Mouse (Mus musculus): ENCODE data around the gene Clec2l.

Clec2l gene

DNA sequence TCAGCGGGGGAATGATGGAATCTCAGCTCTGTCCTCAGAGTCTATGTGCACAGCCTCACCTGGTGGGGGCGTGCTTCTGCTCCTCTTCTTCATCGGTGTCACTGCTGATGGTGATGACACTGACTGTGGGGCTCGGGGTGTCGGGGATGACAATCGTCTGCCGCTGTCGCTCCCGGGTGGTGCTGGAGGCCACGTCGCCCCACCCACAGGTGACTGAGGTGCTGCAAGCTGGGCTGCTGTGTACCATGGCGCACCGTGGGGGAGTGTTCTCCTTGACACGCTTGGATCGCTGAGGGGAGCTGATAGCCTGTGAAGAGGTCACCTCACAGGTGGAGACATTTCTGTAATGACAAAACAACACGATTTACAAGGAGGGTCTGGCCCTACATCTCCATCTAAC is 53.0 kb downstream of the Clec2l start:
- no peak for DNase-seq (ENCODE audit: low read depth, low spot score)

DNA sequence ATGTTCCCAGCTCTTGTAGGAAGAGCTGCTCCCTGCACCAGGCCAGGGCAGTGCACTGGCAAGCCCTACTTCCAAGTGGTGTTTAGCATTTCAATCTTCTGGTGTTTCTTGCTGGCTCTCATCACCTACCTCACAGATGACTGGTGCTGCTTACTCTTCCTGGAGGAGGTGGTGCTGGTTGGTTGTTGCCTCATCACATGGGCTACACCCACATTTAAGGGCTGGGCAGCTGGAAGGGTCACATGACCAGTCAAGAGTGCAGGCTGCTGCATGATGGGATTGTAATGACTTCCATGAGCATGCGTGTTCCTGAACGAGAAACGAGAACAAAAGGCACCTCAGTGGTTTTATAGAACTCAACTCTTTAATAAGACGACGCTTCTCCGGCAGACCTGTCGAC is 55.8 kb downstream of the Clec2l start:
- no peak for DNase-seq (ENCODE audit: low read depth, low spot score)

DNA sequence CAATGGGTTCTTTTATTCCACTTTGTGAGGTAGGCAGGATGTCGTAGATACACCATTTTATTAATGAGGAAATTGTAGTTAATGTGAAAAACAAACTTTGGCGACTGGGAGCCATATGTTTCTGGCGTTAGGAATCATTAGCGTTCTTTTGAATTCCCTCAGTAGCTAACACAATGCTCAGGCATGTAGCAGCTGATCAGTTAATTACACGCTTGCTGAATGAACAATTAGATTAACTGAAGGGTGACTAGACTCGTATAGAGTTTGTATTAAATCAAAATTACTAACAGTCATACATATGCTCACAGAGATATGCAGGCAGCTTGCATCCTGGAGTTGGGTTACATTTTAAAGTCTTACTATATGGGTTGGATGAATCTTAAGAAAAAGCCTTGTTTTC is 56.4 kb downstream of the Clec2l start:
- DNase-seq (ENCODE audit: low read depth, low spot score), result no peak

DNA sequence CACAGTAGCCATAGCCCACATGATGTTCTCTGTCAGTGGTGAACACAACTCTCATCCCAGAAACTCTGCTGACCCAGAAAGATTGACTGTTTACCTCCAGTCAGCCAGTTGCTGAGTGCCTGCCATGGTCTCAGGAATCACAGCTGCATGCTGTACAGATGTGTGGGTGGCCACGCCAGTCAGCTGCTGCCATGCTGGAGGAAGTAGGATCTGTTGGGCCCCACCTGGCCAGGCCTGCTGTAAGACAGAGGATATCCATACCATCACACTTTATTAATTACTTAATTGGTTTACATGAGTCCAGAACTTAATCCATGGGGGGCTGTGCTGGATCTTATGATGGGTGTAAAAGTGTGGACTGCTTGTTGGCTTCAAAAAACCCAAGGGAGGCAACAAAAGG is 58.5 kb downstream of the Clec2l start:
- no peak for DNase-seq (ENCODE audit: low read depth, low spot score)

GRCm38 (mm10) chr6:38725515-38725914 is 62.6 kb downstream of the Clec2l start:
- no peak for DNase-seq (ENCODE audit: low read depth, low spot score)
